Mouse (Mus musculus) hindbrain, embryonic 11.5 days (tissue): ENCODE results near the gene Rab36. TPM values are rescaled to one million over a fixed set of nuclear protein-coding genes. Genes with fewer than 3 reads are reported as not detected.

Experiments used
- ATAC-seq: fragments of 200-750 bp; cut with Nextera tagmentation; 2 replicates; pipeline ENCODE4 v1.8.0; 2017; ENCODE audit warnings: mild to moderate bottlenecking, moderate TSS enrichment, moderate library complexity; ENCODE audit not compliant: low FRiP score
- DNase-seq: peaks from one replicate; pipeline ENCODE4 v3.0.0-alpha.2; 2015; ENCODE audit warnings: low spot score
- H3K27ac ChIP-seq: fragments of 300-500 bp; sonication (generic); 2 replicates; pipeline ENCODE4 v1.5.1; 2014; ENCODE audit warnings: mild to moderate bottlenecking, low read depth, low read length
- H3K27me3 ChIP-seq: fragments of 300-500 bp; sonication (generic); 2 replicates; pipeline ENCODE4 v1.6.1; 2014; ENCODE audit warnings: mild to moderate bottlenecking, low read length, moderate library complexity, mixed read lengths; ENCODE audit not compliant: control insufficient read depth, insufficient read depth
- H3K36me3 ChIP-seq: fragments of 300-500 bp; sonication (generic); 2 replicates; pipeline ENCODE4 v1.6.1; 2014; ENCODE audit warnings: mild to moderate bottlenecking, low read length, moderate library complexity, mixed read lengths; ENCODE audit not compliant: control insufficient read depth, insufficient read depth
- H3K4me1 ChIP-seq: fragments of 300-500 bp; sonication (generic); replicated peaks from 2 replicates; pipeline ENCODE4 v1.6.1; 2014; ENCODE audit warnings: low read length, mixed read lengths; ENCODE audit not compliant: control insufficient read depth, insufficient read depth
- H3K4me2 ChIP-seq: fragments of 300-500 bp; sonication (generic); replicated peaks from 2 replicates; pipeline ENCODE4 v1.6.1; 2014; ENCODE audit warnings: mild to moderate bottlenecking, low read depth, low read length
- H3K4me3 ChIP-seq: fragments of 300-500 bp; sonication (generic); 2 replicates; pipeline ENCODE4 v1.5.1; 2014; ENCODE audit warnings: low read depth, low read length
- H3K9ac ChIP-seq: fragments of 300-500 bp; sonication (generic); 2 replicates; pipeline ENCODE4 v1.6.1; 2014; ENCODE audit warnings: low read depth, low read length
- H3K9me3 ChIP-seq: fragments of 300-500 bp; sonication (generic); 2 replicates; pipeline ENCODE4 v1.6.1; 2016; ENCODE audit warnings: low read length; ENCODE audit not compliant: control insufficient read depth
- WGBS: fragments of 180-500 bp; shearing (Covaris S2); extraction: QIAGEN DNeasy Blood & Tissue Kit; methylation state at CpG from one replicate; pipeline ENCODE4 v1.1.7; 2014; 5-methylcytosine and 5-hydroxymethylcytosine counted together
- polyA plus RNA-seq: library from polyadenylated mRNA; unstranded; fragments of >200 nt; fragmentation: Nextera tagmentation; extraction: Ambion mirVana; gene quantifications from 2 replicates; pipeline ENCODE4 v1.2.1, GENCODE M21; 2014

Rab36 gene
- polyA plus RNA-seq: 6.8 and 9.3 TPM in 2 replicates

DNA sequence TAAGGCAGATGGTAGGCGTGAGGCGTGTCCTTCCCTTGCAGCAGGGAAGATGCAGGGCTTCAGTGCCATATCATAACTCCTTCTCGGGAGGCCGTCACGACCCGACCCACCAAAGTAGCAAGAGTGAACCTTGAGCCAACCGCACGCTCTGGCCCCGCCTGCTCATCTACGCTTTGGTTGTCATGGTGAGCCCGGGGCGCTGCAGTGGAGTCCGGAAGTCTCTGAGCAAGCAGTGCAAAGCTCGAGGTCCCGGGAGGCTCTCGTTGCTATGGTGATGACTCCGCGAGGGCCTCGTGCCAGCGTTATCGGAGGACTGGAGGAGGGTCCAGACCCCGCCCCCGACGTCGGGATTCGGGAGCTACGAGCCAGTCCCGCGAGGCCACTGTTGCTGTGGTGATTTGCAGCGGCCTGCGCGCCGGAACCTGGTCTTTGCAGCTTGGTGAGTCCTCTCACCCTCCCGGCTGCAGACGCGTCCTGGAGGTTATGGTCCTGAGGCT lies at the start of gene Rab36:
Rab36 (plus strand) TSS at position 176 of the 497 bp plus-strand sequence.
- H3K9me3 ChIP-seq: no peaks in the 10 kb centered on the region
- peak; percentile 96 for ATAC-seq
- H3K4me2 ChIP-seq: peak within 1 kb of the TSS; percentile 52
- peak within 1 kb of the TSS; percentile 35 for H3K4me3 ChIP-seq
- peaks cover 6% of the 10 kb centered on the region; the same call in 1 of the 2 replicates for H3K4me1 ChIP-seq
- H3K9ac ChIP-seq: peak within 1 kb of the TSS; percentile 51
- no peaks in the 10 kb centered on the region for H3K36me3 ChIP-seq
- no peaks in the 10 kb centered on the region for H3K27me3 ChIP-seq
- WGBS: under 1% methylated on average over 36 of the region's 36 CpGs
- peak within 1 kb of the TSS; percentile 86 for H3K27ac ChIP-seq
- peak; percentile 100 for DNase-seq

DNA sequence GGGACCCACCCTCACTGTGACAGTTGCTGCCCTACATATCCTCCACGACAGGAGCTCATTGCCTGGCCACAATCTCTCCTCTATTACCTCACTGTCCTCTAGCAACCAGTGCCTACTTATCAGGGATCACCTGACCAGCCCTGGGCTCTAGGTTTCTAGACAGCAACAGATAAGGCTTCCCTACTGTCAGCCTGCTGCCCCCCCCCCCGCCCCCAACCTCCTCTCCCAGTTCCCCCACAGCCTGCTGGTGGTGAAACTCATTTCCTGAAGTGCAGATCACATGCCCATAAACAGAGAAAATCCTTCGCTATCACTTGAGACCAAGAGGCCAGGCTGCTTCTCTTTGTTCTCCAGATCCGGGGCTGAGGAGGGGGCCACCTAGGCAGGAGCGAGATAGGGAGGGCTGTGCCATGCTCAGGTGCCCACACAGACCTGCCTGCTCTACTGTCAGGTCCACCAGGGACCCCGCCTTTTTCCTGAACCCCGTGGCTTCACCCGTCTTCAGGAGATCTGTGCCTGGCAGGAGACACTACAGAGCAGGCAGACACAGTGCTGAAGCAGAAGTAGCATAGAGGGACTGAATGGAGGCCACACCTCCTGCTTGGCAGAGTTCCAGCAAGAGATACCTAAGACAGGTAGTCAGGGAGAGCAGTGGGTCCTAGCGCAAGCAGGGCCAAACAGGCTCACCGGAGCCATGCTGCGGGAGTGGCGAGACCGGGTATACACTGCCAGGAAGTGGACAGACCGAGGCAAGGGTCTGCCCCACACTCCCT lies 49.0 kb upstream of the Rab36 start:
- no peak overlapping the region for H3K4me3 ChIP-seq
- H3K27ac ChIP-seq: no peak overlapping the region
- H3K36me3 ChIP-seq: no peaks in the 10 kb centered on the region
- no peaks in the 10 kb centered on the region for H3K4me1 ChIP-seq
- H3K9me3 ChIP-seq: no peaks in the 10 kb centered on the region
- no peak for DNase-seq
- no peak overlapping the region for H3K9ac ChIP-seq
- ATAC-seq: no peak
- 84% methylated on average over 14 of the region's 14 CpGs for WGBS
- H3K27me3 ChIP-seq: no peaks in the 10 kb centered on the region
- H3K4me2 ChIP-seq: no peak overlapping the region

DNA sequence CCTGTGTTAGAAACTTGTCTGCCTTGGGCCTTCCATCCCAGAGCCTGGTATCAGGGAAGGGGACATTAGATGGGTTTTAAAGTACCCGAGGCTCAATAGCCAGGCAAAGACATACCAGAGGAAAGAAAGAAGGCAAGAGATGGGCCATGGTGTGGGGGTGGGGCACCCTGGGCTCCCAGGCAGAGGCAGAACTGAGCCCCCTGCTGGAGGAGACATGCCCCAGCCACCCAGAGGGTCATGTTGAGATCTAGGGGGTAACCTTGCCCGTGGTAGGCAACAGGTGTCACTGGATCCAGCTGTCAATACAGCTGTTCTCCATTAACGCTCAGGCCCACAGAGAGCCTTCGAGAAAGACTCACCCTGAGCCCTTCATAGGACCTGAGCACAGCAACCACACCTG lies 47.0 kb upstream of the Rab36 start:
- no peaks in the 10 kb centered on the region for H3K27me3 ChIP-seq
- no peaks in the 10 kb centered on the region for H3K9me3 ChIP-seq
- no peak overlapping the region for H3K9ac ChIP-seq
- no peak overlapping the region for H3K27ac ChIP-seq
- 69% methylated on average over 4 of the region's 4 CpGs for WGBS
- ATAC-seq (no peak), DNase-seq (no peak)
- H3K4me2 ChIP-seq: no peak overlapping the region
- H3K36me3 ChIP-seq: no peaks in the 10 kb centered on the region
- H3K4me1 ChIP-seq: no peaks in the 10 kb centered on the region
- H3K4me3 ChIP-seq: no peak overlapping the region

DNA sequence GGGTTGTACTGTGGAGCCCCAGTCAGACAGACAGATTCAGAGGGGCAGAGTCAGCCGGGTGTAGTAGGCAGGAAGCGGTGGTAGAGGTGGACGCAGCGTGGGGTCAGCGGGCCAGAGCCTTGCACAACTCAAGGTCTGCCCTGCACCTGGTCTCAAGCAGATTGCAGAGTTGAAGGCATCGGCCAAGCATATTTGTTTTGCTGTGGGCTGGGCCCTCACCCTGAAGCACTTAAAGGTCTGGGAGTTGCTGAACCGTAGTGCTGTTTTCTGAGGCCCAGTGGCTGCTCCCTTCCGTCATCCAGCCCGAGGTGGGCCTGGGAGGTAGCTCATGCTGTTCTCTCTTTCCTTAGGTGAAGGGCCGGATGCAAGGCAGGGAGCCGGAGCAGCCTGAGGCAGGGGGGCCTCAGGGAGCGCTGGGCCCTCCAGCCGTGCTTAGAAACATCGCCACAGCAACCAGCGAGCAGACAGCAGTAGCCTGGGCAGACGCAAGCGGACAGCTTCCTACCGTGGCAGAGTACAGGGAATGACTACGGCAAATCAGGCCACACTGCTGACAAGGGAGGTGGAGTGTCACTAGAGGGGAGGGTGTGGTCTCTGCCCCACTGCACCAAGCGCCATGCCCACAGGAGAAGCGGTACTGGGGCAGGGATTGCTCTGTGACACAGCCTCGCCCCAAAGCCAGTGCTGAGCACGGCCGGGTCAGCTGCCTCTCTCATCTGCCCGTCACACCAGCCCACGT lies 46.1 kb upstream of the Rab36 start:
- no peak for DNase-seq
- 41% methylated on average over 26 of the region's 26 CpGs for WGBS
- no peaks in the 10 kb centered on the region for H3K27me3 ChIP-seq
- ATAC-seq: peak; percentile 10; the same call in 1 of the 2 replicates
- no peak overlapping the region for H3K27ac ChIP-seq
- peaks cover 1% of the 10 kb centered on the region for H3K4me1 ChIP-seq
- no peak overlapping the region for H3K9ac ChIP-seq
- no peak overlapping the region for H3K4me3 ChIP-seq
- H3K9me3 ChIP-seq: no peaks in the 10 kb centered on the region
- no peaks in the 10 kb centered on the region for H3K36me3 ChIP-seq
- no peak overlapping the region for H3K4me2 ChIP-seq

- H3K36me3 ChIP-seq: no peaks in the 10 kb centered on the region
- no peak overlapping the region for H3K9ac ChIP-seq
- peak; percentile 50; the same call in 1 of the 2 replicates for ATAC-seq
- no peaks in the 10 kb centered on the region for H3K27me3 ChIP-seq
- DNase-seq: peak; percentile 30
- H3K4me2 ChIP-seq: peak overlapping the region; percentile 43; the same call in 1 of the 2 replicates
- H3K4me3 ChIP-seq: no peak overlapping the region
- WGBS: 6% methylated on average over 5 of the region's 5 CpGs
- H3K27ac ChIP-seq: no peak overlapping the region
- peaks cover 3% of the 10 kb centered on the region for H3K4me1 ChIP-seq
- no peaks in the 10 kb centered on the region for H3K9me3 ChIP-seq
These were observed 42.0 kb upstream of the Rab36 start for GRCm38 (mm10) chr10:74994863-74995262.

- Histone ChIP-seq H3K27me3 (no peaks in the 10 kb centered on the region), H3K27ac (no peak overlapping the region), H3K4me3 (no peak overlapping the region), H3K9ac (peak overlapping the region; percentile 27; the same call in 1 of the 2 replicates), H3K4me2 (peak overlapping the region; percentile 43), H3K36me3 (no peaks in the 10 kb centered on the region), H3K4me1 (peaks cover 6% of the 10 kb centered on the region), H3K9me3 (no peaks in the 10 kb centered on the region)
- DNase-seq: peak; percentile 65
- 0% methylated on average over 17 of the region's 17 CpGs for WGBS
- ATAC-seq: peak; percentile 67
These were observed 41.5 kb upstream of the Rab36 start for GRCm38 (mm10) chr10:74995377-74995776.

- Histone ChIP-seq H3K27ac (no peak overlapping the region), H3K27me3 (no peaks in the 10 kb centered on the region), H3K9ac (no peak overlapping the region), H3K36me3 (no peaks in the 10 kb centered on the region), H3K4me3 (no peak overlapping the region), H3K4me2 (no peak overlapping the region), H3K4me1 (0 out of 2 replicates have a peak, but pooled peaks cover 3% of the 10 kb centered on the region), H3K9me3 (no peaks in the 10 kb centered on the region)
- ATAC-seq (no peak), DNase-seq (no peak)
- 93% methylated on average over 8 of the region's 8 CpGs for WGBS
These were observed 35.5 kb upstream of the Rab36 start for GRCm38 (mm10) chr10:75001391-75001790.

DNA sequence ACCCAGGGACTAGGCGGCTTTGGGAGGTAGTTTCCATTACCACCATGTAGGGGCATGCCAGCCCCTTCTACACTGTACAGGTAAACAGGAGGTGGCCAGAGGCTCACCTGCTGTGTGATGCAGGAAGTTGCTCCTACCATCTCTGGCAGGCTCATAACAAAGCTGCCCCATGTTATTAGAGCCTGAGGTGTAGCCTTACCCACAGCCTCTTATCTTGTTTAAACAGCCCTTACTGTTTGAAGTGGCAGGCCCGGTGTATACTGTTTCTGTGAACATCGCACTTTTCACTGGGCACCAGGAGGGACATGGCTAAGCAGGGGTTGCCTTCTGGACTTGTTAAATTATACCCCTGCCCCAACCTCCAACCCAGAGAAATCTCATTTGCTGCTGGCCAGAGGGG lies 32.8 kb upstream of the Rab36 start:
- ATAC-seq: no peak
- WGBS: 80% methylated on average over 3 of the region's 3 CpGs
- no peak for DNase-seq

More for the DNA sequence above, 32.8 kb upstream of the Rab36 start:
- no peak overlapping the region for H3K4me3 ChIP-seq
- H3K36me3 ChIP-seq: no peaks in the 10 kb centered on the region
- no peaks in the 10 kb centered on the region for H3K9me3 ChIP-seq
- H3K27ac ChIP-seq: no peak overlapping the region
- peaks cover 3% of the 10 kb centered on the region; the same call in 1 of the 2 replicates for H3K4me1 ChIP-seq
- H3K9ac ChIP-seq: no peak overlapping the region
- H3K4me2 ChIP-seq: no peak overlapping the region
- H3K27me3 ChIP-seq: no peaks in the 10 kb centered on the region
